Comparison of ENCODE assay signal across 7 mouse cellular contexts in the genomic region with DNA sequence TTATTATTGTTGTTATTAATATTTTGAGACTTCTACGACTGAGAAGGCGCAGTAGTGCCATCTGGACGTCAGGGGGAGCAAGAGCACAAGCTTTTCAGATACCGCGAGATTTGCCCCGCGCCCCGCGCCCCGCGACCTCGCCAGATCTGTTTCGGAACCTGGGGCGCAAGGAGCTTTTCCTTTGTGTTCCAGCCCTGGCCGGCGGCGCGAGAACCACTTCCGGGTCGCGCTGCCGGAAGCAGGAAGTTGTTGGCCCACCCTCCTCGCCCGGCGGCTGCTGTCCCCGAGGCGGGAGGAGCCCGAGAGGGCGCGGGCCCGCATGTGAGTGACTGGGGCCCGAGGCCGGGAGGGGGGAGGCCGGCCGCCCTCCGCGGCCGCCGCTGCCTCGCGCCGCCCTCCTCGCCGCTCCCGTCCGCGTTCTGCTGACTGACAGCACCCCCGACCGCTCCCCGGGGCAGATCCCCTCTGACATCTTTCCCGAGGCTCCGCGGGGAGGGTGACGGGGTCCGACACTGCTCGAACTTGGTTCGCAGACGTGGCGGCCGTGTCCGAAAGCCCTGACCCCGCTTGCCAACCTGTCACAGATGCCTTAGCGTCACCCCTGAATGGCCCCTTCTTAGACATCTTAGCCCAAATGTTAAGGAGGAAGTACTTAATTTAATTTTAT. TPM values are rescaled to one million over a fixed set of nuclear protein-coding genes. Genes with fewer than 3 reads are reported as not detected.
DNase-seq lines count a peak whose midpoint lies in the region; ATAC-seq and TF ChIP-seq lines count a peak whose summit lies in the region.

A gene (plus strand): TSS at position 107 of the 667 bp plus-strand sequence.

- peak; percentile 90 for ATAC-seq in intestine, postnatal 0 days
- ATAC-seq in midbrain, embryonic 12.5 days (ENCODE audit: low FRiP score, low read depth) = peak; percentile 92

- peak within 1 kb of the TSS; percentile 75 for H3K4me3 ChIP-seq in intestine, postnatal 0 days (ENCODE audit: low read depth, low read length)
- peak within 1 kb of the TSS; percentile 72 for H3K4me3 ChIP-seq in midbrain, embryonic 12.5 days
- H3K4me3 ChIP-seq in small intestine, adult 2 months (ENCODE audit: low read depth, low read length) = peak within 1 kb of the TSS; percentile 97

- intact Hi-C loops in left cerebral cortex, postnatal 4 days (cut with DNase I) = loop anchor here (5.0 kb wide), 1 partner anchor 78 kb away; a partner anchor contains a TSS

- under 1% methylated on average over 61 of the region's 63 CpGs for WGBS in intestine, postnatal 0 days
- under 1% methylated on average over 43 of the region's 63 CpGs for WGBS in midbrain, embryonic 12.5 days
- WGBS in small intestine, adult 2 months = under 1% methylated on average over 63 of the region's 63 CpGs

- peak; percentile 75 for TF ChIP-seq POLR2A in small intestine, adult 2 months (IDR thresholded peaks at IDR 0.05; ENCODE audit: low read depth, low read length)

- peak within 1 kb of the TSS; percentile 87 for H3K9ac ChIP-seq in intestine, postnatal 0 days (ENCODE audit: low read depth, low read length)
- H3K9ac ChIP-seq in midbrain, embryonic 12.5 days (replicated peaks) = peak within 1 kb of the TSS; percentile 83

- peak; percentile 95 for DNase-seq in adrenal gland, adult 8-10 months
- DNase-seq in embryo, embryonic 9.5 days (ENCODE audit: extremely low spot score) = peak; percentile 96
- DNase-seq in gonadal fat pad, adult 2 months (ENCODE audit: low read depth) = no peak
- DNase-seq in left cerebral cortex, postnatal 4 days = peak; percentile 99

- H3K4me1 ChIP-seq in intestine, postnatal 0 days (replicated peaks; ENCODE audit: control insufficient read depth, insufficient read depth, low read length) = peaks cover 10% of the 10 kb centered on the region; the same call in 1 of the 2 replicates
- H3K4me1 ChIP-seq in midbrain, embryonic 12.5 days = peaks cover 16% of the 10 kb centered on the region
- H3K4me1 ChIP-seq in small intestine, adult 2 months (ENCODE audit: control insufficient read depth, insufficient read depth, insufficient read length, low read length) = peaks cover 16% of the 10 kb centered on the region; the same call in 1 of the 2 replicates

- no peaks in the 10 kb centered on the region for H3K9me3 ChIP-seq in intestine, postnatal 0 days (ENCODE audit: control insufficient read depth)
- H3K9me3 ChIP-seq in midbrain, embryonic 12.5 days = no peaks in the 10 kb centered on the region

- H3K4me2 ChIP-seq in intestine, postnatal 0 days (replicated peaks; ENCODE audit: low read depth) = peak within 1 kb of the TSS; percentile 76
- peak within 1 kb of the TSS; percentile 77 for H3K4me2 ChIP-seq in midbrain, embryonic 12.5 days (replicated peaks)

- peak within 1 kb of the TSS; percentile 94 for H3K27ac ChIP-seq in intestine, postnatal 0 days (ENCODE audit: low read depth, low read length)
- H3K27ac ChIP-seq in midbrain, embryonic 12.5 days (replicated peaks) = peak within 1 kb of the TSS; percentile 82
- peak within 1 kb of the TSS; percentile 79 for H3K27ac ChIP-seq in small intestine, adult 2 months (ENCODE audit: insufficient read depth, low read depth, low read length)

- peak; percentile 77 for TF ChIP-seq CTCF in intestine, postnatal 0 days (IDR thresholded peaks at IDR 0.05; ENCODE audit: low read depth)
- peak; percentile 65 for TF ChIP-seq CTCF in small intestine, adult 2 months (IDR thresholded peaks at IDR 0.05; ENCODE audit: extremely low read depth, insufficient read length, insufficient replicate concordance, low read depth, low read length)

- no peaks in the 10 kb centered on the region for H3K36me3 ChIP-seq in intestine, postnatal 0 days (ENCODE audit: control insufficient read depth, insufficient read depth)
- H3K36me3 ChIP-seq in midbrain, embryonic 12.5 days = no peaks in the 10 kb centered on the region
- no peaks in the 10 kb centered on the region for H3K36me3 ChIP-seq in small intestine, adult 2 months (ENCODE audit: control insufficient read depth, insufficient read depth, low read length)

- H3K27me3 ChIP-seq in intestine, postnatal 0 days (replicated peaks; ENCODE audit: control insufficient read depth, insufficient read depth, low read length) = no peaks in the 10 kb centered on the region
- no peaks in the 10 kb centered on the region for H3K27me3 ChIP-seq in midbrain, embryonic 12.5 days
- no peaks in the 10 kb centered on the region for H3K27me3 ChIP-seq in small intestine, adult 2 months (ENCODE audit: control insufficient read depth, insufficient read depth, low read length)

RNA-seq across cellular contexts. Expression of the gene that starts here (rescaled TPM):
- 100 to 1,000 TPM in 3 of 4 experiments, 10 to 100 TPM in 1; 96.9 to 138 (median 122) TPM for total RNA-seq in adrenal gland, adult 8-10 months (2022)
- polyA plus RNA-seq in gonadal fat pad, adult 2 months (2012; rRNA removed) = 118 and 175 TPM in 2 replicates
- polyA plus RNA-seq in intestine, postnatal 0 days (2015; fragmentation: Nextera tagmentation; extraction: Ambion mirVana) = 111 and 116 TPM in 2 replicates
- total RNA-seq in left cerebral cortex, postnatal 4 days (2021) = 100 to 1,000 TPM; 102 to 107 TPM
- 71.7 and 73.7 TPM in 2 replicates for polyA plus RNA-seq in midbrain, embryonic 12.5 days (2016; fragmentation: Nextera tagmentation; extraction: Ambion mirVana)
- 22.9 and 48.7 TPM in 2 replicates for polyA plus RNA-seq in small intestine, adult 2 months (2012; rRNA removed)
